Mouse (Mus musculus): ENCODE data around the gene Gm14288. TPM values are rescaled to one million over a fixed set of nuclear protein-coding genes. Genes with fewer than 3 reads are reported as not detected.

Gene Gm14288
- not detected for polyA plus RNA-seq (2017; shearing (Covaris generic))

DNA sequence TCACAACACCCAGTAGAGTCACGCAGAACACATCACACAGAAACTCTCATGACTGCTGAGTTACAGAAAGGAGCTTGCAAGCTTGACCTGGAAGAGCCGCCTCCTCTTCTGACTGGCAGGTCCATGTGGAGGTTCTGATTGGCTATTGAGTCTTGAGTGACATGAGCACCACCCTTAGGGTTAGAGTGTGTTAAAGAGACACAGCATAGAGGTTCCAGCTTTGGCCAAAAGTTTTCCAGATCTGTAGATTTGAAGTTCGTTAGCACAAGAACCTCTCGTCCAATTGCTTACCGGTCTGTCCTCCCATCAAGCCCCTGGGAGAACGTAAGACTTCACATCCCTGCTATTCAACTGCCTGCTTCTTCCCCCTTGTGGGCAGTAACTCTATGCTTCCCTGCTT is at the start of gene Gm14288:
Gene Gm14288 (minus strand): TSS at position 101 of the 400 bp plus-strand sequence.

DNA sequence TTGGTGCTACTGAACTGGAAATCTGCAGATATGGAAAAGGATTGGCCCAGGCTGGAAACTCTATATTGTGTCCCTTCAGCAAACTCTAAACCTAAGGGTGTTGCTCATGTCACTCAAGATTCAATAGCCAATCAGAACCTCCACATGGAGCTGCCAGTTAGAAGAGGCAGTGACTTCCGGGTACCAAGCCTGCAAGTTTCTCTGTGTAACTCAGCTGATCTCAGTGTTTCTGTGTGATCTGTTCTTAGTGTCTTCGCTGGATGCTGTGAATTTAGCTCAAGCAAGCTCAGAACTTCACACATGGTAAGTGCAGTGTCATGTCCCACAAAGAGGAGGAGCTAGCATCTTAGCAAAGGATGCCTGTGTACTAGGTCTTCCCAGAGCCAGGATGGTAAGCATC is 59.7 kb downstream of the Gm14288 start, which contains the start of gene Gm2007:
Gene Gm2007 (plus strand): TSS at position 301 of the 400 bp plus-strand sequence.

Other genes starting within 250 kb of the Gm14288 start
- gene Gm11007, start 157.1 kb downstream of the Gm14288 start, polyA plus RNA-seq (2017; shearing (Covaris generic)): 10 to 100 TPM in 1 of 2 experiments, 1 to 10 TPM in 1; 2.1 to 10.9 TPM
- not detected for gene Zfp969, start 97.4 kb downstream of the Gm14288 start, polyA plus RNA-seq (2017; shearing (Covaris generic))
- 10 to 100 TPM in 1 of 2 experiments, 1 to 10 TPM in 1; 2.1 to 10.9 TPM for gene Gm2007, start 59.6 kb downstream of the Gm14288 start, polyA plus RNA-seq (2017; shearing (Covaris generic))
- 1 to 10 TPM; 4.9 to 7.1 TPM for gene Gm6710, start 68.1 kb upstream of the Gm14288 start, polyA plus RNA-seq (2017; shearing (Covaris generic))
- 1 to 10 TPM; 1.7 to 4.9 TPM for gene Zfp966, start 130.0 kb upstream of the Gm14288 start, polyA plus RNA-seq (2017; shearing (Covaris generic))
- 1 to 10 TPM; 3.7 to 9.4 TPM for gene Gm2026, start 164.2 kb upstream of the Gm14288 start, polyA plus RNA-seq (2017; shearing (Covaris generic))